Mouse (Mus musculus) C2C12 (cell line): ENCODE data around the gene Runx2.

Source experiments
- CEBPB ChIP-seq: IDR thresholded peaks from one replicate; pipeline ENCODE4 v1.6.1; 2011; ENCODE audit warnings: low read depth, mild to moderate bottlenecking, control low read depth, moderate library complexity
- CTCF ChIP-seq: IDR thresholded peaks from one replicate; pipeline ENCODE4 v1.5.1; 2011; ENCODE audit not compliant: control insufficient read depth, insufficient read depth, insufficient read length
- FOSL1 ChIP-seq: IDR thresholded peaks from one replicate; pipeline ENCODE4 v1.8.0; 2011; ENCODE audit warnings: mild to moderate bottlenecking, low read length; ENCODE audit not compliant: poor library complexity, insufficient read depth, severe bottlenecking
- MAX ChIP-seq: IDR thresholded peaks from one replicate; pipeline ENCODE4 v1.6.1; 2011; ENCODE audit warnings: mild to moderate bottlenecking, control low read depth
- MYOD1 ChIP-seq: IDR thresholded peaks from one replicate; pipeline ENCODE4 v1.6.1; 2011; ENCODE audit warnings: low read depth; ENCODE audit not compliant: control insufficient read depth, insufficient read length
- USF1 ChIP-seq: IDR thresholded peaks from one replicate; pipeline ENCODE4 v1.6.1; 2011; ENCODE audit warnings: low read depth, mild to moderate bottlenecking, control low read depth, moderate library complexity

DNA sequence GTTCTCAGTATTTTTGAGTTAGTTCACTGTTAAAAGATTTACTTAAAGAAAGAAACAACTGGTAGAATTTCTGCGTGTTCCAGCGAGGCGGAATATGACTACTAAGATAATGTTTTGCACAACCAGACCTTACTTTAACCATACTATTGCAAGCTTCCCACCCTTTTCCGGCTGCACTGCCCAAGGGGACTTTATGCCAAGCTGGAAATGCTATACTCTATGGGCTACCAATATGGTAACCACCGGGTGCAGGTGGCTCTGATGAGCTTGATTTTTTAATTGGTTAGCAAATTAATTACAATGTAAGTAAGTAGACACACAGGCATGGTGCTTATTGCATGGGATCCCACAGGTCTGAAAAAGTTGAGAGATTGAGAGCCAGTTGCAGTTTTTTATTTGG lies 36.5 kb downstream of the Runx2 start:
- TF ChIP-seq CTCF: no peak
- no peak for TF ChIP-seq CEBPB
- no peak for TF ChIP-seq MYOD1
- TF ChIP-seq USF1: no peak
- no peak for TF ChIP-seq MAX
- TF ChIP-seq FOSL1: no peak
